Mouse (Mus musculus) bone marrow, adult 2 months (tissue): ENCODE data around the gene Slc38a10.

Experiments
- CTCF ChIP-seq: fragments of 200-500 bp; IDR thresholded peaks from 2 replicates; pipeline ENCODE4 v1.5.1; 2011; ENCODE audit warnings: low read length, control low read depth; ENCODE audit not compliant: control insufficient read depth, insufficient read depth
- POLR2A ChIP-seq: fragments of 200-500 bp; IDR thresholded peaks from 2 replicates; pipeline ENCODE4 v1.6.1; 2011; ENCODE audit warnings: low read depth, mild to moderate bottlenecking, control low read depth, low read length, borderline replicate concordance; ENCODE audit not compliant: control insufficient read depth

GRCm38 (mm10) chr11:120169208-120169992 is 18.3 kb upstream of the Slc38a10 start:
- TF ChIP-seq CTCF (peak; percentile 48; the same call in 1 of the 2 replicates), POLR2A (no peak)
